Mouse (Mus musculus): ENCODE data around the gene Ak9. TPM values are rescaled to one million over a fixed set of nuclear protein-coding genes. Genes with fewer than 3 reads are reported as not detected.

The Ak9 gene
- not detected in 2 replicates for polyA plus RNA-seq (2014; fragmentation: Nextera tagmentation; extraction: Ambion mirVana)

- ATAC-seq (replicated peaks; ENCODE audit: low FRiP score) (peak; percentile 85), DNase-seq (ENCODE audit: low spot score) (peak; percentile 81)
- Histone ChIP-seq H3K4me2 (peak within 1 kb of the TSS; percentile 89), H3K36me3 (ENCODE audit: control insufficient read depth, insufficient read depth, low read length) (no peaks in the 10 kb centered on the region), H3K9me3 (ENCODE audit: control insufficient read depth, low read length) (no peaks in the 10 kb centered on the region), H3K27me3 (replicated peaks; ENCODE audit: control insufficient read depth, insufficient read depth, low read length) (no peaks in the 10 kb centered on the region), H3K4me3 (ENCODE audit: low read depth, low read length) (peak within 1 kb of the TSS; percentile 85), H3K4me1 (replicated peaks; ENCODE audit: control insufficient read depth, insufficient read depth, low read length) (peaks cover 4% of the 10 kb centered on the region), H3K27ac (ENCODE audit: low read depth, low read length) (peak within 1 kb of the TSS; percentile 62; the same call in 1 of the 2 replicates), H3K9ac (ENCODE audit: low read depth, low read length) (peak within 1 kb of the TSS; percentile 81)
- WGBS = under 1% methylated on average over 25 of the region's 25 CpGs
Observed at GRCm38 (mm10) chr10:41303639-41304444, at the start of gene Ak9. TSS of gene Ak9 (plus strand) at chr10:41303980.

GRCm38 (mm10) chr10:41260243-41261006 is 43.4 kb upstream of the Ak9 start:
- Histone ChIP-seq H3K27ac (ENCODE audit: low read depth, low read length) (no peak overlapping the region), H3K9me3 (ENCODE audit: control insufficient read depth, low read length) (no peaks in the 10 kb centered on the region), H3K4me2 (no peak overlapping the region), H3K4me1 (replicated peaks; ENCODE audit: control insufficient read depth, insufficient read depth, low read length) (peaks cover 13% of the 10 kb centered on the region), H3K36me3 (ENCODE audit: control insufficient read depth, insufficient read depth, low read length) (no peaks in the 10 kb centered on the region), H3K4me3 (ENCODE audit: low read depth, low read length) (no peak overlapping the region), H3K27me3 (replicated peaks; ENCODE audit: control insufficient read depth, insufficient read depth, low read length) (no peaks in the 10 kb centered on the region), H3K9ac (ENCODE audit: low read depth, low read length) (no peak overlapping the region)
- WGBS = 37% methylated on average over 8 of the region's 8 CpGs
- DNase-seq (ENCODE audit: low spot score) = no peak
- ATAC-seq (replicated peaks; ENCODE audit: low FRiP score) = no peak

GRCm38 (mm10) chr10:41261218-41261617 is 42.6 kb upstream of the Ak9 start:
- no peaks in the 10 kb centered on the region for H3K9me3 ChIP-seq (ENCODE audit: control insufficient read depth, low read length)
- H3K4me3 ChIP-seq (ENCODE audit: low read depth, low read length) = no peak overlapping the region
- H3K9ac ChIP-seq (ENCODE audit: low read depth, low read length) = no peak overlapping the region
- H3K4me2 ChIP-seq = no peak overlapping the region
- H3K27ac ChIP-seq (ENCODE audit: low read depth, low read length) = no peak overlapping the region
- 20% methylated on average over 1 of the region's 1 CpGs for WGBS
- DNase-seq (ENCODE audit: low spot score) (no peak), ATAC-seq (replicated peaks; ENCODE audit: low FRiP score) (peak; percentile 67)
- no peaks in the 10 kb centered on the region for H3K27me3 ChIP-seq (replicated peaks; ENCODE audit: control insufficient read depth, insufficient read depth, low read length)
- H3K36me3 ChIP-seq (ENCODE audit: control insufficient read depth, insufficient read depth, low read length) = no peaks in the 10 kb centered on the region
- peaks cover 13% of the 10 kb centered on the region for H3K4me1 ChIP-seq (replicated peaks; ENCODE audit: control insufficient read depth, insufficient read depth, low read length)

GRCm38 (mm10) chr10:41261889-41262288 is 41.9 kb upstream of the Ak9 start:
- ATAC-seq (replicated peaks; ENCODE audit: low FRiP score) (peak; percentile 61), DNase-seq (ENCODE audit: low spot score) (no peak)
- H3K27me3 ChIP-seq (replicated peaks; ENCODE audit: control insufficient read depth, insufficient read depth, low read length) = no peaks in the 10 kb centered on the region
- no peak overlapping the region for H3K9ac ChIP-seq (ENCODE audit: low read depth, low read length)
- no peaks in the 10 kb centered on the region for H3K9me3 ChIP-seq (ENCODE audit: control insufficient read depth, low read length)
- H3K4me2 ChIP-seq = no peak overlapping the region
- H3K36me3 ChIP-seq (ENCODE audit: control insufficient read depth, insufficient read depth, low read length) = no peaks in the 10 kb centered on the region
- no peak overlapping the region for H3K4me3 ChIP-seq (ENCODE audit: low read depth, low read length)
- peaks cover 13% of the 10 kb centered on the region for H3K4me1 ChIP-seq (replicated peaks; ENCODE audit: control insufficient read depth, insufficient read depth, low read length)
- H3K27ac ChIP-seq (ENCODE audit: low read depth, low read length) = no peak overlapping the region

- no peak overlapping the region for H3K27ac ChIP-seq (ENCODE audit: low read depth, low read length)
- 55% methylated on average over 7 of the region's 7 CpGs for WGBS
- no peak for DNase-seq (ENCODE audit: low spot score)
Observed at GRCm38 (mm10) chr10:41271860-41272259, 31.9 kb upstream of the Ak9 start.

GRCm38 (mm10) chr10:41274871-41275270 is 28.9 kb upstream of the Ak9 start:
- DNase-seq (ENCODE audit: low spot score) (no peak), ATAC-seq (replicated peaks; ENCODE audit: low FRiP score) (no peak)
- Histone ChIP-seq H3K4me3 (ENCODE audit: low read depth, low read length) (no peak overlapping the region), H3K9ac (ENCODE audit: low read depth, low read length) (no peak overlapping the region), H3K27me3 (replicated peaks; ENCODE audit: control insufficient read depth, insufficient read depth, low read length) (no peaks in the 10 kb centered on the region), H3K4me1 (replicated peaks; ENCODE audit: control insufficient read depth, insufficient read depth, low read length) (no peaks in the 10 kb centered on the region), H3K36me3 (ENCODE audit: control insufficient read depth, insufficient read depth, low read length) (no peaks in the 10 kb centered on the region), H3K27ac (ENCODE audit: low read depth, low read length) (no peak overlapping the region), H3K9me3 (ENCODE audit: control insufficient read depth, low read length) (no peaks in the 10 kb centered on the region), H3K4me2 (no peak overlapping the region)
- 96% methylated on average over 1 of the region's 1 CpGs for WGBS

More at GRCm38 (mm10) chr10:41271860-41272259, 31.9 kb upstream of the Ak9 start:
- Histone ChIP-seq H3K36me3 (ENCODE audit: control insufficient read depth, insufficient read depth, low read length) (no peaks in the 10 kb centered on the region), H3K4me3 (ENCODE audit: low read depth, low read length) (no peak overlapping the region), H3K4me2 (no peak overlapping the region), H3K9ac (ENCODE audit: low read depth, low read length) (no peak overlapping the region), H3K9me3 (ENCODE audit: control insufficient read depth, low read length) (no peaks in the 10 kb centered on the region), H3K27me3 (replicated peaks; ENCODE audit: control insufficient read depth, insufficient read depth, low read length) (no peaks in the 10 kb centered on the region), H3K4me1 (replicated peaks; ENCODE audit: control insufficient read depth, insufficient read depth, low read length) (no peaks in the 10 kb centered on the region)
- ATAC-seq (replicated peaks; ENCODE audit: low FRiP score) = no peak

- ATAC-seq (replicated peaks; ENCODE audit: low FRiP score) (no peak), DNase-seq (ENCODE audit: low spot score) (no peak)
- H3K9me3 ChIP-seq (ENCODE audit: control insufficient read depth, low read length) = no peaks in the 10 kb centered on the region
- H3K27me3 ChIP-seq (replicated peaks; ENCODE audit: control insufficient read depth, insufficient read depth, low read length) = no peaks in the 10 kb centered on the region
- 87% methylated on average over 1 of the region's 1 CpGs for WGBS
- H3K4me2 ChIP-seq = no peak overlapping the region
- no peaks in the 10 kb centered on the region for H3K36me3 ChIP-seq (ENCODE audit: control insufficient read depth, insufficient read depth, low read length)
- no peak overlapping the region for H3K27ac ChIP-seq (ENCODE audit: low read depth, low read length)
- H3K9ac ChIP-seq (ENCODE audit: low read depth, low read length) = no peak overlapping the region
- no peak overlapping the region for H3K4me3 ChIP-seq (ENCODE audit: low read depth, low read length)
- H3K4me1 ChIP-seq (replicated peaks; ENCODE audit: control insufficient read depth, insufficient read depth, low read length) = no peaks in the 10 kb centered on the region
Observed at GRCm38 (mm10) chr10:41278808-41279207, 25.0 kb upstream of the Ak9 start.

- no peak for ATAC-seq (replicated peaks; ENCODE audit: low FRiP score)
- 67% methylated on average over 6 of the region's 6 CpGs for WGBS
- no peak overlapping the region for H3K27ac ChIP-seq (ENCODE audit: low read depth, low read length)
- H3K9ac ChIP-seq (ENCODE audit: low read depth, low read length) = no peak overlapping the region
- no peaks in the 10 kb centered on the region for H3K27me3 ChIP-seq (replicated peaks; ENCODE audit: control insufficient read depth, insufficient read depth, low read length)
- no peak overlapping the region for H3K4me2 ChIP-seq
- H3K9me3 ChIP-seq (ENCODE audit: control insufficient read depth, low read length) = no peaks in the 10 kb centered on the region
- no peak for DNase-seq (ENCODE audit: low spot score)
- H3K36me3 ChIP-seq (ENCODE audit: control insufficient read depth, insufficient read depth, low read length) = no peaks in the 10 kb centered on the region
- no peak overlapping the region for H3K4me3 ChIP-seq (ENCODE audit: low read depth, low read length)
- H3K4me1 ChIP-seq (replicated peaks; ENCODE audit: control insufficient read depth, insufficient read depth, low read length) = no peaks in the 10 kb centered on the region
Observed at GRCm38 (mm10) chr10:41280177-41280576, 23.6 kb upstream of the Ak9 start.

All from liver, embryonic 11.5 days (tissue).